Mouse (Mus musculus) lung, embryonic 16.5 days (tissue): ENCODE measurements at regions not wholly inside any gene's neighbourhood (a gene's known extent, or its start where the extent isn't known, plus 50 kb on each side); places are given as distances from the start of the nearest gene placed in this dataset.

Source experiments
- ATAC-seq: fragments of 200-750 bp; cut with Nextera tagmentation; 2 replicates; pipeline ENCODE4 v1.8.0; 2017; ENCODE audit warnings: low read depth, mild to moderate bottlenecking, moderate library complexity
- H3K27ac ChIP-seq: fragments of 300-500 bp; sonication (generic); 2 replicates; pipeline ENCODE4 v1.5.1; 2014; ENCODE audit warnings: mild to moderate bottlenecking, control low read depth, low read length
- H3K27me3 ChIP-seq: fragments of 300-500 bp; sonication (generic); 2 replicates; pipeline ENCODE4 v1.6.1; 2014; ENCODE audit warnings: low read depth, low read length, mixed read lengths; ENCODE audit not compliant: control insufficient read depth, insufficient read depth
- H3K36me3 ChIP-seq: fragments of 300-500 bp; sonication (generic); 2 replicates; pipeline ENCODE4 v1.6.1; 2014; ENCODE audit warnings: low read length; ENCODE audit not compliant: control insufficient read depth, insufficient read depth
- H3K4me1 ChIP-seq: fragments of 300-500 bp; sonication (generic); replicated peaks from 2 replicates; pipeline ENCODE4 v1.6.1; 2014; ENCODE audit warnings: low read length, mixed read lengths; ENCODE audit not compliant: control insufficient read depth, insufficient read depth
- H3K4me2 ChIP-seq: fragments of 300-500 bp; sonication (generic); 2 replicates; pipeline ENCODE4 v1.6.1; 2014; ENCODE audit warnings: low read depth, low read length, control low read depth
- H3K4me3 ChIP-seq: fragments of 300-500 bp; sonication (generic); 2 replicates; pipeline ENCODE4 v1.5.1; 2014; ENCODE audit warnings: mild to moderate bottlenecking, low read length, control low read depth
- H3K9ac ChIP-seq: fragments of 300-500 bp; sonication (generic); 2 replicates; pipeline ENCODE4 v1.6.1; 2014; ENCODE audit warnings: low read length, control low read depth
- H3K9me3 ChIP-seq: fragments of 300-500 bp; sonication (generic); 2 replicates; pipeline ENCODE4 v1.6.1; 2016; ENCODE audit warnings: low read length; ENCODE audit not compliant: control insufficient read depth
- WGBS: fragments of 180-500 bp; shearing (Covaris S2); extraction: QIAGEN DNeasy Blood & Tissue Kit; methylation state at CpG from one replicate; pipeline ENCODE4 v1.1.7; 2014; 5-methylcytosine and 5-hydroxymethylcytosine counted together

GRCm38 (mm10) chr3:80285246-80285645, 400.9 kb downstream of the Fam198b start:
- Histone ChIP-seq H3K27me3 (no peaks in the 10 kb centered on the region), H3K4me1 (no peaks in the 10 kb centered on the region), H3K36me3 (no peaks in the 10 kb centered on the region), H3K27ac (no peak overlapping the region), H3K4me2 (no peak overlapping the region), H3K9ac (no peak overlapping the region), H3K4me3 (no peak overlapping the region), H3K9me3 (no peaks in the 10 kb centered on the region)
- 54% methylated on average over 3 of the region's 3 CpGs for WGBS
- ATAC-seq = no peak

- no peak overlapping the region for H3K4me3 ChIP-seq
- H3K27ac ChIP-seq = no peak overlapping the region
- no peaks in the 10 kb centered on the region for H3K9me3 ChIP-seq
- H3K27me3 ChIP-seq = no peaks in the 10 kb centered on the region
- no peak for ATAC-seq
- H3K4me2 ChIP-seq = no peak overlapping the region
- H3K36me3 ChIP-seq = no peaks in the 10 kb centered on the region
- H3K4me1 ChIP-seq = no peaks in the 10 kb centered on the region
- 81% methylated on average over 4 of the region's 4 CpGs for WGBS
- H3K9ac ChIP-seq = no peak overlapping the region
These were observed 409.2 kb downstream of the Fam198b start for GRCm38 (mm10) chr3:80293485-80293884.

GRCm38 (mm10) chr3:80307632-80308031, 423.3 kb downstream of the Fam198b start:
- H3K9ac ChIP-seq = no peak overlapping the region
- ATAC-seq = no peak
- no peak overlapping the region for H3K4me2 ChIP-seq
- H3K27me3 ChIP-seq = no peaks in the 10 kb centered on the region
- H3K27ac ChIP-seq = no peak overlapping the region
- no peaks in the 10 kb centered on the region for H3K36me3 ChIP-seq
- no peaks in the 10 kb centered on the region for H3K9me3 ChIP-seq
- H3K4me3 ChIP-seq = no peak overlapping the region
- no peaks in the 10 kb centered on the region for H3K4me1 ChIP-seq
- 57% methylated on average over 4 of the region's 4 CpGs for WGBS

DNA sequence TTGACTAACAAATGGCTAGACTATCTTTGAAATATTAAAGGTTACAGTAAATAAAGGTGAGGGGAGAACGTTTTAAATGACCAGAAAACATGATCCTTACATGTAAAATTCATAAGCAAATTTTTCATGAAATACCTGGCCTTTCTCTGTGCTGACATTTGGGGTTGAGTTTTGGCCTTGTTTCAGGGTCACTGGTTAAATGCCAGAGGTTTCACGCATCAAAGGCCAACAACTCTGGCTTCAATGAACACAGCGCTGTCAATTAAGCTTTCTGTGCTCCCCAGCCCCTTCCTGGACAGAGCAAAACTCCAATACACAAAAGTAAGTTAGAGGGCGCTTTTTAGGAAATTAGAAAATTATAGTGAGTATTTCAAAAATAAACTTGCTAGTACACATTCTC, 425.6 kb downstream of the Fam198b start:
- H3K4me2 ChIP-seq = no peak overlapping the region
- WGBS = 74% methylated on average over 4 of the region's 4 CpGs
- no peak overlapping the region for H3K4me3 ChIP-seq
- H3K27ac ChIP-seq = no peak overlapping the region
- H3K9me3 ChIP-seq = no peaks in the 10 kb centered on the region
- no peaks in the 10 kb centered on the region for H3K4me1 ChIP-seq
- no peak for ATAC-seq
- H3K36me3 ChIP-seq = no peaks in the 10 kb centered on the region
- H3K27me3 ChIP-seq = no peaks in the 10 kb centered on the region
- no peak overlapping the region for H3K9ac ChIP-seq

GRCm38 (mm10) chr3:80311689-80312088, 427.4 kb downstream of the Fam198b start:
- 80% methylated on average over 2 of the region's 2 CpGs for WGBS
- Histone ChIP-seq H3K27me3 (no peaks in the 10 kb centered on the region), H3K9ac (no peak overlapping the region), H3K27ac (no peak overlapping the region), H3K4me2 (no peak overlapping the region), H3K4me1 (no peaks in the 10 kb centered on the region), H3K9me3 (no peaks in the 10 kb centered on the region), H3K4me3 (no peak overlapping the region), H3K36me3 (no peaks in the 10 kb centered on the region)
- ATAC-seq = no peak

DNA sequence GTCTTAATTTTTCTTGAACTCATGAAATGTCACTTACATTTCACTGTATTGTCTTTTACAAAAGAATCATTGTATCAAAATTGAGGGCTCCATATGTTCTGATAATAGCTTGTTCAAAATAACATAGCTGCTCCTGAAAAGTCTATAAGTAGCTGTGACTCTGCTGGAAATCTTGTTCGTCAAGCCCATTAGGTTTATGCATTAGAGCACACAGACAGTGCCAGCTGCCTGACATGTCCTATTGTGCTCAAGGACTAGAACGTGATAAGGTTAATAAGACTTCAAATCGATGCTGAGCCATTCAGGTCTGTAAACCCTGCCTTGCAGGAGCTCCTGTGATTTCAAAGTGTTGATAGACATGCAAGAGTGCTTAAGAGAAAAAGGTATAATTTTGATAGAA, 438.0 kb downstream of the Fam198b start:
- 70% methylated on average over 3 of the region's 3 CpGs for WGBS
- H3K9ac ChIP-seq = no peak overlapping the region
- H3K27me3 ChIP-seq = no peaks in the 10 kb centered on the region
- ATAC-seq = no peak
- H3K27ac ChIP-seq = no peak overlapping the region
- H3K4me2 ChIP-seq = no peak overlapping the region
- H3K4me3 ChIP-seq = no peak overlapping the region
- no peaks in the 10 kb centered on the region for H3K9me3 ChIP-seq
- H3K4me1 ChIP-seq = no peaks in the 10 kb centered on the region
- H3K36me3 ChIP-seq = no peaks in the 10 kb centered on the region

DNA sequence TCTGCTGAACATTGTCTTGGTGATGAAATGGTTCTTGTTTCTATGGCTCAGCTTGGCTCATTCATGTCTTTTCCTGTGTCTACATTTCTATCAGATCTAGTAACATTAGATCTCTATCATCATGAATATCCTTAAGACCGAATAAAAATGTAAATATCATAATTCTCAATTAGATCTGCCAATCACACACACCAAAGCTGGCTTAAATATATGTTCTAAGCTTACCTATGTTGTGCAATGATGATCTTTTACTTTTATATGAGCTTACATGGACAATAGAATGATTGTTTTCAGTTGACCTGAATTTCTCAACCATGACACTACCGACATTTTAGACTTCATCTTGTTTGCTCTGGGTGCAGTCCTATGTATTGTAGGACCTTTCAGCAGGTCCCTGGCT, 440.4 kb downstream of the Fam198b start:
- Histone ChIP-seq H3K27ac (no peak overlapping the region), H3K9ac (no peak overlapping the region), H3K4me2 (no peak overlapping the region), H3K4me3 (no peak overlapping the region), H3K27me3 (no peaks in the 10 kb centered on the region), H3K36me3 (no peaks in the 10 kb centered on the region), H3K9me3 (no peaks in the 10 kb centered on the region), H3K4me1 (no peaks in the 10 kb centered on the region)
- 85% methylated on average over 2 of the region's 2 CpGs for WGBS
- ATAC-seq = no peak

GRCm38 (mm10) chr3:80331776-80332175, 447.4 kb downstream of the Fam198b start:
- Histone ChIP-seq H3K9ac (no peak overlapping the region), H3K27ac (no peak overlapping the region), H3K9me3 (no peaks in the 10 kb centered on the region), H3K4me1 (no peaks in the 10 kb centered on the region), H3K27me3 (no peaks in the 10 kb centered on the region), H3K4me3 (no peak overlapping the region), H3K36me3 (no peaks in the 10 kb centered on the region), H3K4me2 (no peak overlapping the region)
- no peak for ATAC-seq
- WGBS = 58% methylated on average over 3 of the region's 3 CpGs

GRCm38 (mm10) chr3:80334446-80334893, 450.1 kb downstream of the Fam198b start:
- 61% methylated on average over 4 of the region's 4 CpGs for WGBS
- ATAC-seq = no peak

GRCm38 (mm10) chr3:80336123-80336674, 451.9 kb downstream of the Fam198b start:
- H3K4me3 ChIP-seq = no peak overlapping the region
- H3K27ac ChIP-seq = no peak overlapping the region
- no peak overlapping the region for H3K4me2 ChIP-seq
- H3K27me3 ChIP-seq = no peaks in the 10 kb centered on the region
- ATAC-seq = no peak
- H3K9ac ChIP-seq = no peak overlapping the region
- H3K36me3 ChIP-seq = no peaks in the 10 kb centered on the region
- no peaks in the 10 kb centered on the region for H3K9me3 ChIP-seq
- WGBS = 82% methylated on average over 8 of the region's 8 CpGs
- H3K4me1 ChIP-seq = no peaks in the 10 kb centered on the region

More at GRCm38 (mm10) chr3:80334446-80334893, 450.1 kb downstream of the Fam198b start:
- Histone ChIP-seq H3K4me2 (no peak overlapping the region), H3K27ac (no peak overlapping the region), H3K27me3 (no peaks in the 10 kb centered on the region), H3K36me3 (no peaks in the 10 kb centered on the region), H3K9ac (no peak overlapping the region), H3K9me3 (no peaks in the 10 kb centered on the region), H3K4me1 (no peaks in the 10 kb centered on the region), H3K4me3 (no peak overlapping the region)
